Mouse (Mus musculus) intestine, postnatal 0 days (tissue): ENCODE measurements at regions not wholly inside any gene's neighbourhood (a gene's known extent, or its start where the extent isn't known, plus 50 kb on each side); places are given as distances from the start of the nearest gene placed in this dataset.

ENCODE experiments used
- ATAC-seq: fragments of 200-750 bp; cut with Nextera tagmentation; 2 replicates; pipeline ENCODE4 v1.8.0; 2017; ENCODE audit warnings: mild to moderate bottlenecking, moderate TSS enrichment, moderate library complexity
- H3K27ac ChIP-seq: fragments of 300-500 bp; sonication (generic); 2 replicates; pipeline ENCODE4 v1.5.1; 2014; ENCODE audit warnings: mild to moderate bottlenecking, low read depth, low read length, moderate library complexity
- H3K27me3 ChIP-seq: fragments of 300-500 bp; sonication (generic); replicated peaks from 2 replicates; pipeline ENCODE4 v1.6.1; 2014; ENCODE audit warnings: low read length, mixed read lengths; ENCODE audit not compliant: control insufficient read depth, insufficient read depth
- H3K36me3 ChIP-seq: fragments of 300-500 bp; sonication (generic); 2 replicates; pipeline ENCODE4 v1.6.1; 2014; ENCODE audit warnings: mild to moderate bottlenecking, moderate library complexity; ENCODE audit not compliant: control insufficient read depth, insufficient read depth
- H3K4me1 ChIP-seq: fragments of 300-500 bp; sonication (generic); replicated peaks from 2 replicates; pipeline ENCODE4 v1.6.1; 2014; ENCODE audit warnings: antibody characterized with exemption, low read length, mixed read lengths; ENCODE audit not compliant: control insufficient read depth, insufficient read depth
- H3K4me2 ChIP-seq: fragments of 300-500 bp; sonication (generic); replicated peaks from 2 replicates; pipeline ENCODE4 v1.6.1; 2014; ENCODE audit warnings: low read depth, mild to moderate bottlenecking, moderate library complexity
- H3K4me3 ChIP-seq: fragments of 300-500 bp; sonication (generic); 2 replicates; pipeline ENCODE4 v1.5.1; 2014; ENCODE audit warnings: low read depth, low read length
- H3K9ac ChIP-seq: fragments of 300-500 bp; sonication (generic); 2 replicates; pipeline ENCODE4 v1.6.1; 2014; ENCODE audit warnings: mild to moderate bottlenecking, low read depth, low read length
- H3K9me3 ChIP-seq: fragments of 300-500 bp; sonication (generic); 2 replicates; pipeline ENCODE4 v1.6.1; 2016; ENCODE audit warnings: mixed run types; ENCODE audit not compliant: control insufficient read depth
- CTCF ChIP-seq: sonication (generic); IDR thresholded peaks from 2 replicates; pipeline ENCODE4 v1.5.1; 2016; ENCODE audit warnings: low read depth, mild to moderate bottlenecking, control low read depth, antibody characterized with exemption, moderate library complexity
- WGBS: fragments of 180-500 bp; shearing (Covaris S2); extraction: QIAGEN DNeasy Blood & Tissue Kit; methylation state at CpG from one replicate; pipeline ENCODE4 v1.1.7; 2014; 5-methylcytosine and 5-hydroxymethylcytosine counted together

GRCm38 (mm10) chr4:106220621-106221020 lies 95.4 kb upstream of the Usp24 start:
- Histone ChIP-seq H3K9me3 (no peaks in the 10 kb centered on the region), H3K4me2 (no peak overlapping the region), H3K4me3 (no peak overlapping the region), H3K9ac (no peak overlapping the region), H3K36me3 (no peaks in the 10 kb centered on the region), H3K27ac (no peak overlapping the region), H3K27me3 (no peaks in the 10 kb centered on the region), H3K4me1 (no peaks in the 10 kb centered on the region)
- WGBS = 85% methylated on average over 9 of the region's 9 CpGs
- no peak for TF ChIP-seq CTCF
- ATAC-seq = no peak

GRCm38 (mm10) chr4:106225184-106225862 lies 90.7 kb upstream of the Usp24 start:
- ATAC-seq = no peak

GRCm38 (mm10) chr4:106227428-106227827 lies 88.6 kb upstream of the Usp24 start:
- peak; percentile 39; the same call in 1 of the 2 replicates for TF ChIP-seq CTCF

More at GRCm38 (mm10) chr4:106225184-106225862, 90.7 kb upstream of the Usp24 start:
- H3K27ac ChIP-seq = no peak overlapping the region
- no peak overlapping the region for H3K9ac ChIP-seq
- no peaks in the 10 kb centered on the region for H3K27me3 ChIP-seq
- no peak overlapping the region for H3K4me2 ChIP-seq
- no peak overlapping the region for H3K4me3 ChIP-seq
- WGBS = 52% methylated on average over 12 of the region's 12 CpGs
- TF ChIP-seq CTCF = peak; percentile 84
- H3K36me3 ChIP-seq = no peaks in the 10 kb centered on the region
- no peaks in the 10 kb centered on the region for H3K4me1 ChIP-seq
- H3K9me3 ChIP-seq = no peaks in the 10 kb centered on the region

GRCm38 (mm10) chr4:106228534-106228933 lies 87.5 kb upstream of the Usp24 start:
- no peak overlapping the region for H3K27ac ChIP-seq
- TF ChIP-seq CTCF = peak; percentile 99
- WGBS = 39% methylated on average over 9 of the region's 9 CpGs
- no peak overlapping the region for H3K9ac ChIP-seq
- no peaks in the 10 kb centered on the region for H3K36me3 ChIP-seq
- no peaks in the 10 kb centered on the region for H3K4me1 ChIP-seq
- H3K9me3 ChIP-seq = no peaks in the 10 kb centered on the region
- ATAC-seq = peak; percentile 31
- no peak overlapping the region for H3K4me3 ChIP-seq
- H3K27me3 ChIP-seq = no peaks in the 10 kb centered on the region
- no peak overlapping the region for H3K4me2 ChIP-seq

More at GRCm38 (mm10) chr4:106227428-106227827, 88.6 kb upstream of the Usp24 start:
- H3K9ac ChIP-seq = no peak overlapping the region
- no peak overlapping the region for H3K27ac ChIP-seq
- no peaks in the 10 kb centered on the region for H3K36me3 ChIP-seq
- H3K4me1 ChIP-seq = no peaks in the 10 kb centered on the region
- WGBS = 74% methylated on average over 8 of the region's 8 CpGs
- H3K4me2 ChIP-seq = no peak overlapping the region
- H3K4me3 ChIP-seq = no peak overlapping the region
- H3K27me3 ChIP-seq = no peaks in the 10 kb centered on the region
- no peaks in the 10 kb centered on the region for H3K9me3 ChIP-seq
- no peak for ATAC-seq

GRCm38 (mm10) chr4:106229526-106229925 lies 86.5 kb upstream of the Usp24 start:
- H3K27ac ChIP-seq = no peak overlapping the region
- no peak for TF ChIP-seq CTCF
- no peaks in the 10 kb centered on the region for H3K4me1 ChIP-seq
- WGBS = 75% methylated on average over 3 of the region's 3 CpGs
- no peak overlapping the region for H3K4me3 ChIP-seq
- no peak overlapping the region for H3K9ac ChIP-seq
- no peak overlapping the region for H3K4me2 ChIP-seq
- no peaks in the 10 kb centered on the region for H3K36me3 ChIP-seq
- no peak for ATAC-seq
- no peaks in the 10 kb centered on the region for H3K9me3 ChIP-seq
- H3K27me3 ChIP-seq = no peaks in the 10 kb centered on the region

GRCm38 (mm10) chr4:106232499-106232970 lies 83.5 kb upstream of the Usp24 start:
- TF ChIP-seq CTCF = no peak
- Histone ChIP-seq H3K4me2 (0 out of 2 replicates have a peak overlapping the region, but pooled peaks have one; percentile 6), H3K4me3 (no peak overlapping the region), H3K36me3 (no peaks in the 10 kb centered on the region), H3K9ac (no peak overlapping the region), H3K9me3 (no peaks in the 10 kb centered on the region), H3K4me1 (no peaks in the 10 kb centered on the region), H3K27ac (no peak overlapping the region), H3K27me3 (no peaks in the 10 kb centered on the region)
- 29% methylated on average over 9 of the region's 9 CpGs for WGBS
- no peak for ATAC-seq
